Mouse (Mus musculus) testis, postnatal 10 days (tissue): ENCODE measurements around the gene Tent5a.

Experiments used
- DNase-seq: peaks from one replicate; pipeline ENCODE4 v3.0.0; 2021; ENCODE audit warnings: low spot score

Tent5a gene

DNA sequence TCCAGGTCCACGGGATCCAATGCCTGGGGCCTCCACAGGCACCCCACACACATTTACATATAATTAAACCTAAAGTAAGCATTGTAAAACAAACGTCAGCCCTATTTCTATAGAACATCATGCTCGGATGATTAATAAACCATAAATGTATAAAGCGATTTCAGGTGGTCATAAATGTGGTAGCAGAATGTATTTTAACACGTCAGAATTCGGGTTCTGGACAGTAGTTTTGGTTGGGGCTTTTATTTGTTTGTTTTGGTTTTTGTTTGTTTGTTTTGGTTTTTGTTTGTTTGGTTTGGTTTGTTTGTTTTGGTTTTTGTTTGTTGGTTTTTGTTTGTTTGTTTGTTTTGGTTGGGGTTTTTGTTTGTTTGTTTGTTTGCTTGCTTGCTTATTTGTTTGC, 14.7 kb downstream of the Tent5a start, which contains the start of gene Gm11114:
Gm11114 (plus strand) TSS at position 301 of the 400 bp plus-strand sequence.
- DNase-seq = no peak

DNA sequence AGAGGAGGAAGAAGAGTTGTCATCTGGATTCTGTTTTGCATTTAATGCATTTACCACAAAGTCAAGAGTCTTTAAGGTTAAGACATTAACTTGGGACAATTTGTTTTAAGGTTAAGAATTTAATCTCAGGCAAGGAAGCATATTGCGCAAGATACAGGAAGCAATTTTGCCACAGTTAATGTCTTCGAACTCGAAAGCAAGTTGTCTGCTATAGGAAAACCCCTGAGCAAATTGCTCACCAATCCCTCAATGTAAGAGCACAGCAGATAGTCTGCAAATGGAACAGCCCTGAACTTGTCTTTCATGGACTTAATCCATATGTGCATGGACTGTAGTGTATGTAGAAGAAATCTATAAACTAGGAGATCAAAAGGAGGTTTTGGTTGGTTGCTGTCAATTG, 23.8 kb downstream of the Tent5a start:
- no peak for DNase-seq

DNA sequence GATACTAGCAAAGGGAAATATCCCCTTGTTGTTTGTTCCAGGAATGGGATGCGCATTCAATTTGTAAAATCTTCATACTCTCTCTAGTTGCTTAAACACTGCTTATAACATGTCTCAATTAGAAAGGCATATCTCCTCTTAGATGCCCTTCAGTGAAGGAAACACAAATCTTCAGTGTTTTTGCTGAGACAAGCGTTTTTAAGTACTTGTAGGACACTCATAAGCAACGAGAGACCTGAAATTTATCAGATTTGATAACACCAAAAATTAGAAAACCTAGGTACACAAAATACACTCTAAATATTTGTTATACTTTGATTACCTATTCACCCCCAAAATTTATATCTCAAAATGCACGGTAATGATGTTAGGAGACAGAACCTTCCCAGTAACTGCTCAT, 24.3 kb downstream of the Tent5a start:
- no peak for DNase-seq

DNA sequence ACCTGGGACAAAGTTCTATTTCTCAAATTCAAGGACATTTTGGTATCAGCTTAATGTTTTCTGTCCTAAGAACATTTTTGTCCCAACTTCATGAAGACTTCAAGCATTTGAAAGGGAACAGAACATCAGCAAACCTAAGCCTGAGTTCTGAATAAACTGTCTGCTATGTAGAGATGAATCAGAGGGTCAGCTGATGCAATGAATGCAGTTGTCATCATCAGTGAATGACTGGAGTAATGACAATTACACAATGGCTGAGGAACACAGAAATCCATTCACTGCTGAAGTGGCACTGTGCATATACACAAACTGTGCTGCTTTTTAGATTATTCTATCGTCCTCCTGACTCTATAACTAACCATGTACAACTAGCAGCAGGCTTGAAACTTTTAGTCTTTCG, 53.0 kb downstream of the Tent5a start:
- DNase-seq = no peak
